Mouse (Mus musculus): Measurements from ENCODE around the gene Nectin1. TPM values are rescaled to one million over a fixed set of nuclear protein-coding genes. Genes with fewer than 3 reads are reported as not detected.

The Nectin1 gene
- total and polyA plus RNA-seq, 2 experiments from 2014 or later: 15.4 to 71.6 TPM

DNA sequence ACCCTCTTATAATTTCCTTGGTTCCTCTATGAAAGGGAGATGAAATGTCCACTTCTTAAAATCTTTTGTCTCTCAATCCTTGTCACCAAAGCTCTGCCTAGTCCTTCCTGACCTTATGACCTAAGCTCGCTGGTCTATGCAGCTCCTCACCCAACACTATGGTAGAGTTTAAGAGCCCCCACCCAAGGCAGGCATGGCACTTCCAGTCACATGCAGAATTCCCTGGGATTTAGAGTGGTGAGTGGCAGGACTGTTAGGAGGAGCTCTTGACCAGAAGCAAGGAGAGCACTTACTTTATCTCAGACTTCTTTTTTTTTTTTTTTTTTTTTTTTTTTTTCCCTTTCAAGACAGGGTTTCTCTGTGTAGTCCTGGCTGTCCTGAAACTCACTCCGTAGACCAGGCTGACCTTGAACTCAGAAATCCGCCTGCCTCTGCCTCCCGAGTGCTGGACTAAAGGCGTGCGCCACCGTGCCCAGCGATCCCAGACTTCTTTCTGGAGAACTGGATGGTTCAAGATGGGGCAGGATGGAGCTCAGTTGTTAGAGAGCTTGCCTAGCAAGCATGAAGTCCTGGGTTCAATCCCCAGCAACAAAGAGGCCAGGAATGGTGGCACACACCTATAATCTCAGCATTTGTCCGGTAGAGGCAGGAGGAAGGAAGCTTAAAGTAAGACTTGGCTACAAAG lies 7.6 kb upstream of the Nectin1 start:
- ATAC-seq (ENCODE audit: low FRiP score) (no peak), DNase-seq (ENCODE audit: low spot score) (no peak)
- no peak for TF ChIP-seq CTCF (IDR thresholded peaks at IDR 0.05)

GRCm38 (mm10) chr9:43737331-43737730 lies 6.5 kb upstream of the Nectin1 start:
- Histone ChIP-seq H3K9ac (replicated peaks; ENCODE audit: low read length, poor library complexity, severe bottlenecking) (no peak overlapping the region), H3K4me3 (ENCODE audit: low read depth, low read length) (no peak overlapping the region), H3K4me2 (ENCODE audit: low read depth, low read length, poor library complexity, severe bottlenecking) (peak overlapping the region; percentile 42; the same call in 1 of the 2 replicates), H3K9me3 (ENCODE audit: low read length) (no peaks in the 10 kb centered on the region), H3K27me3 (ENCODE audit: insufficient read depth, low read length) (no peaks in the 10 kb centered on the region), H3K36me3 (ENCODE audit: insufficient read depth, low read length) (no peaks in the 10 kb centered on the region), H3K4me1 (ENCODE audit: insufficient read depth, low read length) (peaks cover 11% of the 10 kb centered on the region; the same call in 1 of the 2 replicates), H3K27ac (ENCODE audit: low read depth, low read length) (no peak overlapping the region)
- no peak for TF ChIP-seq CTCF (IDR thresholded peaks at IDR 0.05)
- WGBS: 29% methylated on average over 3 of the region's 3 CpGs
- ATAC-seq (ENCODE audit: low FRiP score) (no peak), DNase-seq (ENCODE audit: low spot score) (peak; percentile 44)

More for the DNA sequence above, 7.6 kb upstream of the Nectin1 start:
- 93% methylated on average over 9 of the region's 9 CpGs for WGBS
- Histone ChIP-seq H3K4me1 (ENCODE audit: insufficient read depth, low read length) (peaks cover 11% of the 10 kb centered on the region; the same call in 1 of the 2 replicates), H3K4me3 (ENCODE audit: low read depth, low read length) (no peak overlapping the region), H3K36me3 (ENCODE audit: insufficient read depth, low read length) (no peaks in the 10 kb centered on the region), H3K9me3 (ENCODE audit: low read length) (no peaks in the 10 kb centered on the region), H3K4me2 (ENCODE audit: low read depth, low read length, poor library complexity, severe bottlenecking) (no peak overlapping the region), H3K9ac (replicated peaks; ENCODE audit: low read length, poor library complexity, severe bottlenecking) (no peak overlapping the region), H3K27ac (ENCODE audit: low read depth, low read length) (no peak overlapping the region), H3K27me3 (ENCODE audit: insufficient read depth, low read length) (no peaks in the 10 kb centered on the region)

DNA sequence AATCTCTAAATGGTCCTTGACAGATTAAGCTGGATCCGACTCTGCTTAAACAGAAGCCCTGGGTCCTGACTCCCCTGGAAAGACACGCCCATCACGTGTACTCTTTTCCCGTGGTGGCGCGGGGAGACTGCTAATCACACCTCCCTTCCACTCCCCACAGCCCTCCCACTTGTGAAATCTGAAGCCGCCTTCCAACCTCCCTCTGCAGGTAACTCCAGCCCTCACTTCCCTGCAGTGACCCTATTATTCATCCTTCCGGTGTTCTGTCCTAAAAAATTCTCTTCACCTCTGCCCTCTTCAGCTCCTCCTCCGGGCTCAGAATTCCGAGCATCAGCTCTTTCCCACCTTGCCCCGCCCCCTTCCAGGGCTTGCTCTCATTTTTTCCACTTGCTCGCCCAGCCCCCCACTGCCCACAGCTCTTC lies 5.9 kb upstream of the Nectin1 start:
- H3K4me1 ChIP-seq (ENCODE audit: insufficient read depth, low read length): peaks cover 11% of the 10 kb centered on the region; the same call in 1 of the 2 replicates
- DNase-seq (ENCODE audit: low spot score) (no peak), ATAC-seq (ENCODE audit: low FRiP score) (no peak)
- H3K36me3 ChIP-seq (ENCODE audit: insufficient read depth, low read length): no peaks in the 10 kb centered on the region
- WGBS: 2% methylated on average over 12 of the region's 12 CpGs
- H3K4me2 ChIP-seq (ENCODE audit: low read depth, low read length, poor library complexity, severe bottlenecking): peak overlapping the region; percentile 42
- 0 out of 2 replicates have a peak overlapping the region, but pooled peaks have one; percentile 29 for H3K9ac ChIP-seq (replicated peaks; ENCODE audit: low read length, poor library complexity, severe bottlenecking)
- no peak overlapping the region for H3K4me3 ChIP-seq (ENCODE audit: low read depth, low read length)
- H3K27ac ChIP-seq (ENCODE audit: low read depth, low read length): no peak overlapping the region
- H3K27me3 ChIP-seq (ENCODE audit: insufficient read depth, low read length): no peaks in the 10 kb centered on the region
- no peaks in the 10 kb centered on the region for H3K9me3 ChIP-seq (ENCODE audit: low read length)
- no peak for TF ChIP-seq CTCF (IDR thresholded peaks at IDR 0.05)

DNA sequence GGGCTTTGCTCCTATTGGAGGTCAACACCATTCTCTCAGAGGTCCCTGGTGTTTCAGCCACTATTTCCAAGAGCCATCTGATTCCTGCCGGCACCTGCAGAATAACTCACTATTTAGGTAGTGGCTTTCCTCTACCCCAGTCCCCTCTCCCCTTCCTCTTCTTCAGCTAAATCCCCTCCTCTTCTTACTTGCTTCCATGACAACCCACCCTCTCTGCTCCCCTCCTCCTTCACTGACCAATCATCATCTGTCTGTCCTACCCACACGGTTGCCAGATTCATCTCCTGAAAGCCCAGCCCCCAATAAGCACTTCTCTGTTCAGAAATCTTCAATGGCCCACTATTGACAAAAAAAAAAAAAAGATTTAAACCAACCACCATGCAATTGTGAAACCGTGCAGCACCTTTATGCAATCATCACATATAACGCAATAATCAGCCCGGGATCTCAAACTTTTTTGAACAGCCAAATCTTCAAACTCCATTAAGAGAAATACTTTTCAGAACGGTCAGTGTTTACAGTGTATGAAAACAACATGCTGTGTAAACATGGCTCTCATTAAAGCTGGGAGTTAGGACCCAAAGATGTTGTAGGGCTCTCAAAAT lies 5.2 kb upstream of the Nectin1 start:
- TF ChIP-seq CTCF (IDR thresholded peaks at IDR 0.05): no peak
- Histone ChIP-seq H3K9me3 (ENCODE audit: low read length) (no peaks in the 10 kb centered on the region), H3K27ac (ENCODE audit: low read depth, low read length) (no peak overlapping the region), H3K4me3 (ENCODE audit: low read depth, low read length) (no peak overlapping the region), H3K9ac (replicated peaks; ENCODE audit: low read length, poor library complexity, severe bottlenecking) (no peak overlapping the region), H3K4me1 (ENCODE audit: insufficient read depth, low read length) (peaks cover 10% of the 10 kb centered on the region; the same call in 1 of the 2 replicates), H3K4me2 (ENCODE audit: low read depth, low read length, poor library complexity, severe bottlenecking) (peak overlapping the region; percentile 42; the same call in 1 of the 2 replicates), H3K27me3 (ENCODE audit: insufficient read depth, low read length) (no peaks in the 10 kb centered on the region), H3K36me3 (ENCODE audit: insufficient read depth, low read length) (no peaks in the 10 kb centered on the region)
- ATAC-seq (ENCODE audit: low FRiP score) (no peak), DNase-seq (ENCODE audit: low spot score) (no peak)
- WGBS: 33% methylated on average over 6 of the region's 6 CpGs

DNA sequence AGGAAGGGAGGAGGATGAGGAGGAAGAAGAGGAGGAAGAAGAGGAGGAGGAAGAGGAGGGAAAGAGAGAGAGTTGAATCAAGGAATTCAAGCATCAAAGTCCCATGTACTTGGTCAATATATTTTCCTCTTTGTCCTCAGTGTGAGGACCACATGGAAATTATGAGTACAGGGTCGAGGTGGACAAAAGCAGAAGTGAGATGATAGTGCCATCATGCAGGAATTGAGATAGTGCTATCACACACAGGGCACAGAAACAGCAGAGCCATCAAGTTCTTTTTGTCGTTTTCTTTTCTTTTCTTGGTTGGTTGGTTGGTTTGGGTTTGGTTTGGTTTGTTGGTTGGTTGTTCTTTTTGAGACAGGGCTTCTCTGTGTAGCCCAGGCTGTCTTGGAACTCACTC lies 2.5 kb upstream of the Nectin1 start:
- TF ChIP-seq CTCF (IDR thresholded peaks at IDR 0.05): no peak
- Histone ChIP-seq H3K4me2 (ENCODE audit: low read depth, low read length, poor library complexity, severe bottlenecking) (no peak overlapping the region), H3K9ac (replicated peaks; ENCODE audit: low read length, poor library complexity, severe bottlenecking) (no peak overlapping the region), H3K27ac (ENCODE audit: low read depth, low read length) (no peak overlapping the region), H3K36me3 (ENCODE audit: insufficient read depth, low read length) (no peaks in the 10 kb centered on the region), H3K4me1 (ENCODE audit: insufficient read depth, low read length) (peaks cover 12% of the 10 kb centered on the region; the same call in 1 of the 2 replicates), H3K9me3 (ENCODE audit: low read length) (no peaks in the 10 kb centered on the region), H3K4me3 (ENCODE audit: low read depth, low read length) (no peak overlapping the region), H3K27me3 (ENCODE audit: insufficient read depth, low read length) (no peaks in the 10 kb centered on the region)
- DNase-seq (ENCODE audit: low spot score): no peak
- no peak for ATAC-seq (ENCODE audit: low FRiP score)
- 88% methylated on average over 2 of the region's 2 CpGs for WGBS

DNA sequence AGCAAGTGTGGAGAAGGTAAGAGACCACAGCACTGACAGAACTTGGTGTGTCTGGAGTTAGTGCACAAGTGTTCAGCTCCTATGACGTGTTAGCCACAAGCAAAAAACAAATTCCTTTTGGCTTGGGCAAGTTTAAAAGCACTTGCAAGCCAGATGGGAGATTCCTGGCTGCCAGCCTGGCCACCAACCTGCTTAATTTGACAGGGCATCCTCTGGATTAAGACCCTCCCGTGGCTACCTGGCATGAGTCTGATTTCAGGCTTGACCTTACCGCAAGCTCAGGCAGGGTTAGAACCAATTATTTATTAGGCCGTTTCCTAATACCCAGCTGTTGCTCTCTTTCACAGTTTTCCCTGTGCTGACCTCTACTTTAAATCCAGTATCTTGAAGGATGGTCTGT lies 1.7 kb upstream of the Nectin1 start:
- ATAC-seq (ENCODE audit: low FRiP score) (no peak), DNase-seq (ENCODE audit: low spot score) (no peak)
- H3K4me2 ChIP-seq (ENCODE audit: low read depth, low read length, poor library complexity, severe bottlenecking): no peak overlapping the region
- H3K4me1 ChIP-seq (ENCODE audit: insufficient read depth, low read length): peaks cover 17% of the 10 kb centered on the region; the same call in 1 of the 2 replicates
- no peaks in the 10 kb centered on the region for H3K9me3 ChIP-seq (ENCODE audit: low read length)
- TF ChIP-seq CTCF (IDR thresholded peaks at IDR 0.05): no peak
- H3K27me3 ChIP-seq (ENCODE audit: insufficient read depth, low read length): no peaks in the 10 kb centered on the region
- H3K4me3 ChIP-seq (ENCODE audit: low read depth, low read length): no peak overlapping the region
- no peaks in the 10 kb centered on the region for H3K36me3 ChIP-seq (ENCODE audit: insufficient read depth, low read length)
- no peak overlapping the region for H3K27ac ChIP-seq (ENCODE audit: low read depth, low read length)
- 68% methylated on average over 4 of the region's 4 CpGs for WGBS
- H3K9ac ChIP-seq (replicated peaks; ENCODE audit: low read length, poor library complexity, severe bottlenecking): no peak overlapping the region

All from midbrain, postnatal 0 days (tissue).